Mouse (Mus musculus) hindbrain, embryonic 10.5 days (tissue): ENCODE data around the gene Amd1. TPM values are rescaled to one million over a fixed set of nuclear protein-coding genes. Genes with fewer than 3 reads are reported as not detected.
"Not testable (repeated sequence)": the region's sequence is repeated elsewhere in the genome, so short reads cannot be mapped to it uniquely, and the experiment has no call there.

Experiments
- DNase-seq: peaks from one replicate; pipeline ENCODE4 v3.0.0-alpha.2; 2017; ENCODE audit warnings: low spot score
- H3K27ac ChIP-seq: fragments of 300-500 bp; sonication (generic); 2 replicates; pipeline ENCODE4 v1.5.1; 2016; ENCODE audit warnings: mild to moderate bottlenecking, moderate library complexity
- H3K27me3 ChIP-seq: fragments of 300-500 bp; sonication (generic); 2 replicates; pipeline ENCODE4 v1.6.1; 2016; ENCODE audit warnings: mild to moderate bottlenecking; ENCODE audit not compliant: poor library complexity, insufficient read depth, severe bottlenecking
- H3K36me3 ChIP-seq: fragments of 300-500 bp; sonication (generic); 2 replicates; pipeline ENCODE4 v1.6.1; 2016; ENCODE audit warnings: mild to moderate bottlenecking, moderate library complexity
- H3K4me1 ChIP-seq: fragments of 300-500 bp; sonication (generic); replicated peaks from 2 replicates; pipeline ENCODE4 v1.6.1; 2016; ENCODE audit warnings: mild to moderate bottlenecking
- H3K4me3 ChIP-seq: fragments of 300-500 bp; sonication (generic); 2 replicates; pipeline ENCODE4 v1.5.1; 2016; ENCODE audit warnings: mild to moderate bottlenecking, moderate library complexity
- H3K9me3 ChIP-seq: fragments of 300-500 bp; sonication (generic); 2 replicates; pipeline ENCODE4 v1.6.1; 2016; ENCODE audit warnings: mild to moderate bottlenecking, moderate library complexity
- WGBS: fragments of 180-500 bp; shearing (Covaris S2); methylation state at CpG from one replicate; pipeline ENCODE4 v1.1.7; 2016; 5-methylcytosine and 5-hydroxymethylcytosine counted together
- polyA plus RNA-seq: library from polyadenylated mRNA; unstranded; fragments of >200 nt; fragmentation: Nextera tagmentation; extraction: Ambion mirVana; gene quantifications from 2 replicates; pipeline ENCODE4 v1.2.1, GENCODE M21; 2016

Gene Amd1
- polyA plus RNA-seq, 1 experiment from 2014 or later, result 59.0 TPM

GRCm38 (mm10) chr10:40328004-40328551 is 26.1 kb upstream of the Amd1 start:
- no peak for DNase-seq
- Histone ChIP-seq H3K27me3 (no peaks in the 10 kb centered on the region), H3K27ac (no peak overlapping the region), H3K4me3 (no peak overlapping the region), H3K9me3 (0 out of 2 replicates have a peak, but pooled peaks cover 5% of the 10 kb centered on the region), H3K4me1 (no peaks in the 10 kb centered on the region), H3K36me3 (no peaks in the 10 kb centered on the region)
- 86% methylated on average over 9 of the region's 9 CpGs for WGBS

GRCm38 (mm10) chr10:40320306-40320705 is 18.3 kb upstream of the Amd1 start:
- Histone ChIP-seq H3K4me1 (no peaks in the 10 kb centered on the region), H3K27ac (no peak overlapping the region), H3K36me3 (no peaks in the 10 kb centered on the region), H3K9me3 (0 out of 2 replicates have a peak, but pooled peaks cover 6% of the 10 kb centered on the region), H3K4me3 (no peak overlapping the region), H3K27me3 (no peaks in the 10 kb centered on the region)
- 93% methylated on average over 10 of the region's 10 CpGs for WGBS
- DNase-seq, result no peak

- Histone ChIP-seq H3K27ac (no peak overlapping the region), H3K4me3 (no peak overlapping the region), H3K36me3 (no peaks in the 10 kb centered on the region), H3K27me3 (no peaks in the 10 kb centered on the region), H3K9me3 (0 out of 2 replicates have a peak, but pooled peaks cover 6% of the 10 kb centered on the region), H3K4me1 (no peaks in the 10 kb centered on the region)
- 60% methylated on average over 7 of the region's 7 CpGs for WGBS
- no peak for DNase-seq
These were observed 15.0 kb upstream of the Amd1 start for GRCm38 (mm10) chr10:40316841-40317585.

- no peak overlapping the region for H3K4me3 ChIP-seq
- DNase-seq, result no peak
- no peak overlapping the region for H3K27ac ChIP-seq
- no peaks in the 10 kb centered on the region for H3K9me3 ChIP-seq
- no peaks in the 10 kb centered on the region for H3K27me3 ChIP-seq
- H3K36me3 ChIP-seq, result no peaks in the 10 kb centered on the region
- 85% methylated on average over 4 of the region's 4 CpGs for WGBS
- H3K4me1 ChIP-seq, result 0 out of 2 replicates have a peak, but pooled peaks cover 2% of the 10 kb centered on the region
These were observed 10.8 kb upstream of the Amd1 start for GRCm38 (mm10) chr10:40312781-40313180.

GRCm38 (mm10) chr10:40309884-40310635 is 8.1 kb upstream of the Amd1 start:
- Histone ChIP-seq H3K4me3 (no peak overlapping the region), H3K4me1 (0 out of 2 replicates have a peak, but pooled peaks cover 2% of the 10 kb centered on the region), H3K9me3 (peaks cover 9% of the 10 kb centered on the region; the same call in 1 of the 2 replicates), H3K36me3 (no peaks in the 10 kb centered on the region), H3K27me3 (no peaks in the 10 kb centered on the region), H3K27ac (no peak overlapping the region)
- 55% methylated on average over 6 of the region's 6 CpGs for WGBS
- no peak for DNase-seq

- DNase-seq, result no peak
- H3K4me3 ChIP-seq, result no peak overlapping the region
- H3K4me1 ChIP-seq, result peaks cover 7% of the 10 kb centered on the region; the same call in 1 of the 2 replicates
- no peak overlapping the region for H3K27ac ChIP-seq
- H3K9me3 ChIP-seq, result peaks cover 9% of the 10 kb centered on the region; the same call in 1 of the 2 replicates
- H3K27me3 ChIP-seq, result no peaks in the 10 kb centered on the region
- no peaks in the 10 kb centered on the region for H3K36me3 ChIP-seq
- 66% methylated on average over 4 of the region's 4 CpGs for whole genome bisulfite sequencing
These were observed 6.0 kb upstream of the Amd1 start for GRCm38 (mm10) chr10:40307826-40308583.

GRCm38 (mm10) chr10:40305989-40306388 is 4.0 kb upstream of the Amd1 start:
- Histone ChIP-seq H3K27ac (no peak overlapping the region), H3K36me3 (no peaks in the 10 kb centered on the region), H3K4me1 (peaks cover 8% of the 10 kb centered on the region; the same call in 1 of the 2 replicates), H3K9me3 (peaks cover 9% of the 10 kb centered on the region; the same call in 1 of the 2 replicates), H3K27me3 (no peaks in the 10 kb centered on the region), H3K4me3 (no peak overlapping the region)
- DNase-seq, result no peak
- 88% methylated on average over 1 of the region's 1 CpGs for WGBS

GRCm38 (mm10) chr10:40301181-40302075 is 558 bp downstream of the Amd1 start:
- peaks cover 31% of the 10 kb centered on the region for H3K4me1 ChIP-seq
- peak; percentile 56 for DNase-seq
- H3K9me3 ChIP-seq, H3K27me3 ChIP-seq: not testable (repeated sequence)
- peak overlapping the region; percentile 99 for H3K27ac ChIP-seq
- WGBS, result under 1% methylated on average over 85 of the region's 91 CpGs
- peak overlapping the region; percentile 96 for H3K4me3 ChIP-seq
- H3K36me3 ChIP-seq, result peaks cover 15% of the 10 kb centered on the region

GRCm38 (mm10) chr10:40300648-40301171 is 1.3 kb downstream of the Amd1 start:
- Histone ChIP-seq H3K4me1 (peaks cover 38% of the 10 kb centered on the region), H3K27ac (peak overlapping the region; percentile 99), H3K27me3 (no peaks in the 10 kb centered on the region), H3K4me3 (peak overlapping the region; percentile 96), H3K36me3 (peaks cover 22% of the 10 kb centered on the region), H3K9me3 (no peaks in the 10 kb centered on the region)
- peak; percentile 89 for DNase-seq
- under 1% methylated on average over 36 of the region's 36 CpGs for WGBS

- H3K4me3 ChIP-seq, result no peak overlapping the region
- no peaks in the 10 kb centered on the region for H3K27me3 ChIP-seq
- DNase-seq, result no peak
- peaks cover 81% of the 10 kb centered on the region for H3K36me3 ChIP-seq
- 96% methylated on average over 6 of the region's 6 CpGs for WGBS
- H3K4me1 ChIP-seq, result peaks cover 10% of the 10 kb centered on the region; the same call in 1 of the 2 replicates
- H3K9me3 ChIP-seq, result no peaks in the 10 kb centered on the region
- no peak overlapping the region for H3K27ac ChIP-seq
These were observed 9.3 kb downstream of the Amd1 start for GRCm38 (mm10) chr10:40292640-40293039.

- no peaks in the 10 kb centered on the region for H3K4me1 ChIP-seq
- DNase-seq, result no peak
- no peaks in the 10 kb centered on the region for H3K9me3 ChIP-seq
- H3K27ac ChIP-seq, result no peak overlapping the region
- H3K4me3 ChIP-seq, result no peak overlapping the region
- no peaks in the 10 kb centered on the region for H3K27me3 ChIP-seq
- WGBS, result 94% methylated on average over 1 of the region's 1 CpGs
- peaks cover 63% of the 10 kb centered on the region for H3K36me3 ChIP-seq
These were observed 15.2 kb downstream of the Amd1 start for GRCm38 (mm10) chr10:40286767-40287166.
